Mouse (Mus musculus) B cell, adult 2 months (primary cell): ENCODE results near the gene Add3.

ENCODE experiments used
- DNase-seq, 2 experiments: peaks; one replicate each; pipeline ENCODE4 v3.0.0; 2022

Add3 gene

GRCm38 (mm10) chr19:53140044-53140803, at the start of gene Add3:
Add3 (plus strand) TSS chr19:53140443.
- peak; percentile 40 to 48 for DNase-seq

- DNase-seq, result no peak
Observed at GRCm38 (mm10) chr19:53090677-53091076, 49.6 kb upstream of the Add3 start.

- no peak for DNase-seq
Observed at GRCm38 (mm10) chr19:53092251-53092650, 48.0 kb upstream of the Add3 start.

- no peak for DNase-seq
Observed at GRCm38 (mm10) chr19:53093294-53093693, 46.9 kb upstream of the Add3 start.

GRCm38 (mm10) chr19:53094684-53095083, 45.6 kb upstream of the Add3 start:
- DNase-seq, result no peak

- DNase-seq, result no peak
Observed at GRCm38 (mm10) chr19:53101374-53102300, 38.6 kb upstream of the Add3 start.

GRCm38 (mm10) chr19:53105374-53106090, 34.7 kb upstream of the Add3 start:
- no peak for DNase-seq

- peak; percentile 54 to 68 for DNase-seq
Observed at GRCm38 (mm10) chr19:53106952-53107351, 33.3 kb upstream of the Add3 start.

- no peak for DNase-seq
Observed at GRCm38 (mm10) chr19:53107361-53108247, 32.6 kb upstream of the Add3 start.

GRCm38 (mm10) chr19:53111996-53112590, 28.1 kb upstream of the Add3 start:
- no peak for DNase-seq

GRCm38 (mm10) chr19:53119255-53119795, 20.9 kb upstream of the Add3 start:
- DNase-seq, result peak; percentile 67 to 73

GRCm38 (mm10) chr19:53120483-53120882, 19.8 kb upstream of the Add3 start:
- DNase-seq, result no peak

- no peak for DNase-seq
Observed at GRCm38 (mm10) chr19:53122641-53123241, 17.5 kb upstream of the Add3 start.

- no peak for DNase-seq
Observed at GRCm38 (mm10) chr19:53123301-53123700, 16.9 kb upstream of the Add3 start.

- DNase-seq, result no peak
Observed at GRCm38 (mm10) chr19:53125679-53126078, 14.6 kb upstream of the Add3 start.

- DNase-seq, result no peak
Observed at GRCm38 (mm10) chr19:53126546-53126945, 13.7 kb upstream of the Add3 start.

- no peak for DNase-seq
Observed at GRCm38 (mm10) chr19:53127320-53128291, 12.6 kb upstream of the Add3 start.

- no peak for DNase-seq
Observed at GRCm38 (mm10) chr19:53128494-53129337, 11.5 kb upstream of the Add3 start.
